Mouse (Mus musculus): ENCODE results near the gene Gramd1b. TPM values are rescaled to one million over a fixed set of nuclear protein-coding genes. Genes with fewer than 3 reads are reported as not detected.

Gene Gramd1b
- polyA plus RNA-seq, 1 experiment from 2014 or later: 4.9 TPM

- H3K4me2 ChIP-seq (ENCODE audit: low read depth, low read length): no peak overlapping the region
- no peak overlapping the region for H3K4me3 ChIP-seq (ENCODE audit: low read length)
- H3K4me1 ChIP-seq (ENCODE audit: control insufficient read depth, insufficient read depth, low read length): peaks cover 16% of the 10 kb centered on the region; the same call in 1 of the 2 replicates
- no peak for ATAC-seq
- H3K27me3 ChIP-seq (replicated peaks; ENCODE audit: control insufficient read depth, insufficient read depth, low read length): no peaks in the 10 kb centered on the region
- H3K36me3 ChIP-seq (ENCODE audit: control insufficient read depth, insufficient read depth, low read length): no peaks in the 10 kb centered on the region
- WGBS: 85% methylated on average over 6 of the region's 6 CpGs
- no peaks in the 10 kb centered on the region for H3K9me3 ChIP-seq (ENCODE audit: control insufficient read depth, low read length)
- no peak overlapping the region for H3K27ac ChIP-seq (ENCODE audit: low read length)
- no peak overlapping the region for H3K9ac ChIP-seq (ENCODE audit: low read depth, low read length)
These were observed 156.6 kb downstream of the Gramd1b start for GRCm38 (mm10) chr9:40374533-40374971.

GRCm38 (mm10) chr9:40374052-40374451 lies 157.1 kb downstream of the Gramd1b start:
- Histone ChIP-seq H3K9ac (ENCODE audit: low read depth, low read length) (no peak overlapping the region), H3K27me3 (replicated peaks; ENCODE audit: control insufficient read depth, insufficient read depth, low read length) (no peaks in the 10 kb centered on the region), H3K4me1 (ENCODE audit: control insufficient read depth, insufficient read depth, low read length) (peaks cover 18% of the 10 kb centered on the region; the same call in 1 of the 2 replicates), H3K4me3 (ENCODE audit: low read length) (no peak overlapping the region), H3K27ac (ENCODE audit: low read length) (no peak overlapping the region), H3K4me2 (ENCODE audit: low read depth, low read length) (no peak overlapping the region), H3K9me3 (ENCODE audit: control insufficient read depth, low read length) (no peaks in the 10 kb centered on the region), H3K36me3 (ENCODE audit: control insufficient read depth, insufficient read depth, low read length) (no peaks in the 10 kb centered on the region)
- ATAC-seq: no peak
- WGBS: 82% methylated on average over 11 of the region's 11 CpGs

DNA sequence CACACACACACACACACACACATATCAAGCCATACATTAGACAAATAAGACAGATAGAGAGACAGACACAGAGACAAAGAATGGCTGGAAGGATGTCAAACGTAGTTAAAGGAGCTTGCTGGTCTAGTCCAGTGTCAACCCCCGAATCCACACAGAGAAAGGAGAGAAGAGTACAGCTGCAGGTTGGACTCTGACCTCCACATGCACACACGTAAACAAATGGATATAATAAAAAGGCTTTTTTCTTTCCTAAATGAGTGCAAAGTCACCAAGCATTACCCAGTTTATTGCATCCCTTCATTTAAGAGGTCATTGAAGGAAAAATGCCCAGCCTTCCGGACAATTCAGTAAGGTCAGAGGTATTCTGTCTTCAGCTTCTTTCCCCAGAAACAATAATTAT lies 161.0 kb downstream of the Gramd1b start:
- no peak overlapping the region for H3K27ac ChIP-seq (ENCODE audit: low read length)
- H3K27me3 ChIP-seq (replicated peaks; ENCODE audit: control insufficient read depth, insufficient read depth, low read length): no peaks in the 10 kb centered on the region
- WGBS: 42% methylated on average over 4 of the region's 4 CpGs
- no peaks in the 10 kb centered on the region for H3K9me3 ChIP-seq (ENCODE audit: control insufficient read depth, low read length)
- H3K9ac ChIP-seq (ENCODE audit: low read depth, low read length): no peak overlapping the region
- peak; percentile 89 for ATAC-seq
- no peak overlapping the region for H3K4me3 ChIP-seq (ENCODE audit: low read length)
- H3K36me3 ChIP-seq (ENCODE audit: control insufficient read depth, insufficient read depth, low read length): no peaks in the 10 kb centered on the region
- no peak overlapping the region for H3K4me2 ChIP-seq (ENCODE audit: low read depth, low read length)
- 0 out of 2 replicates have a peak, but pooled peaks cover 10% of the 10 kb centered on the region for H3K4me1 ChIP-seq (ENCODE audit: control insufficient read depth, insufficient read depth, low read length)

DNA sequence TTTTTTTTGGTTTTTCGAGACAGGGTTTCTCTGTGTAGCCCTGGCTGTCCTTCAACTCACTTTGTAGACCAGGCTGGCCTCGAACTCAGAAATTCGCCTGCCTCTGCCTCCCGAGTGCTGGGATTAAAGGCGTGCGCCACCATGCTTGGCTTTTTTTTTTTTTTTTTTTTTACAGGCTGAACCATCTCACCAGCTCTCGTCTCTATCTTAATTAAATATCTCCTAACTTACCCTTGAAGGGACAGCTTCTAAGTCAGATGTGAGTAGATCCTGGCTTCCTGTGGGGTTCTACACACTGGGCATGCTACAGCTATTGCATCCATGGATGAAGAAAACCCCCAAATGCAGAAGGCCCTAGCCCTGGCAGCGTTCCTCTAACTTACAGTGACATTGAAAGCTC lies 164.4 kb downstream of the Gramd1b start:
- Histone ChIP-seq H3K4me1 (ENCODE audit: control insufficient read depth, insufficient read depth, low read length) (0 out of 2 replicates have a peak, but pooled peaks cover 10% of the 10 kb centered on the region), H3K9ac (ENCODE audit: low read depth, low read length) (no peak overlapping the region), H3K36me3 (ENCODE audit: control insufficient read depth, insufficient read depth, low read length) (no peaks in the 10 kb centered on the region), H3K4me3 (ENCODE audit: low read length) (no peak overlapping the region), H3K27ac (ENCODE audit: low read length) (no peak overlapping the region), H3K27me3 (replicated peaks; ENCODE audit: control insufficient read depth, insufficient read depth, low read length) (no peaks in the 10 kb centered on the region), H3K9me3 (ENCODE audit: control insufficient read depth, low read length) (no peaks in the 10 kb centered on the region), H3K4me2 (ENCODE audit: low read depth, low read length) (no peak overlapping the region)
- ATAC-seq: no peak
- 87% methylated on average over 8 of the region's 8 CpGs for WGBS

DNA sequence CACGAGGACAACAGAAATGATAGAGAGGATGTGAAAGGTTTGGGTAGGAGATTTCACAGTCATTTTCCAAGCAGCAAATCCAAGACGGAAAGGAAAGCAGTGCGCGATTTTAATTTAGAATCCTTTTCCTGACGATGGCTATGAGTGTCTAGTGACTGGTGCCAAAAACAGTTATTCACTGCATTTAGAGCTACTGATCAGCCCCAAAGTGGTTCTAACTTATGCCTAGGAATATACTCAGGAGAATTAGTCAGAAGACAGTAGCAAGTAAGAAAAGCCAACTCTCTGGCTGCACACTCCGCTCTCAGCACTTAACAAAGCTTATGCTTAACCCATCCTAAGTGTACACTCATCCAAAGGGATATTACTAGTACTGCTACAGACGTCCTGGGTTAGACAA lies 166.9 kb downstream of the Gramd1b start:
- H3K4me1 ChIP-seq (ENCODE audit: control insufficient read depth, insufficient read depth, low read length): 0 out of 2 replicates have a peak, but pooled peaks cover under 1% of the 10 kb centered on the region
- H3K9me3 ChIP-seq (ENCODE audit: control insufficient read depth, low read length): no peaks in the 10 kb centered on the region
- no peak overlapping the region for H3K4me3 ChIP-seq (ENCODE audit: low read length)
- no peak overlapping the region for H3K27ac ChIP-seq (ENCODE audit: low read length)
- no peaks in the 10 kb centered on the region for H3K27me3 ChIP-seq (replicated peaks; ENCODE audit: control insufficient read depth, insufficient read depth, low read length)
- no peaks in the 10 kb centered on the region for H3K36me3 ChIP-seq (ENCODE audit: control insufficient read depth, insufficient read depth, low read length)
- H3K4me2 ChIP-seq (ENCODE audit: low read depth, low read length): no peak overlapping the region
- WGBS: 77% methylated on average over 7 of the region's 7 CpGs
- H3K9ac ChIP-seq (ENCODE audit: low read depth, low read length): no peak overlapping the region
- no peak for ATAC-seq

DNA sequence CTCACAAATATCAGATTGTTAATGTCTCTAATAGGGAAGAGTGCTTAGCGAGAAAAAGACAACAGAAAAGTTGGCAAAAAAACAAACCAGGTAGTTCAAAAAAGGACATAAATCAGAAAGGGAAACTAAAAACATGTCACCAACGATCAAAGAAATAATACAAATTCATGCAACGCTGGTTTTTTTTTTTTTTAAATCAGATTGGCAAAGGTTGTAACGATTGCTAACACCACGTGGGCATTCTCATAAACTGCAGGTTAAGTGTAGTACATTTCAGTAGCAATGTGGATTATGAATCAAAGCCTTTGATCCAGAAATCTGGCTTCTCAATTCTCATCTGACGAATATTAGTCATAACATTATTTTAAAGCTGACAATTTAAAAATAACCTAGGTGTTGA lies 169.2 kb downstream of the Gramd1b start:
- Histone ChIP-seq H3K36me3 (ENCODE audit: control insufficient read depth, insufficient read depth, low read length) (no peaks in the 10 kb centered on the region), H3K4me1 (ENCODE audit: control insufficient read depth, insufficient read depth, low read length) (no peaks in the 10 kb centered on the region), H3K27me3 (replicated peaks; ENCODE audit: control insufficient read depth, insufficient read depth, low read length) (no peaks in the 10 kb centered on the region), H3K4me3 (ENCODE audit: low read length) (no peak overlapping the region), H3K9me3 (ENCODE audit: control insufficient read depth, low read length) (no peaks in the 10 kb centered on the region), H3K4me2 (ENCODE audit: low read depth, low read length) (no peak overlapping the region), H3K27ac (ENCODE audit: low read length) (no peak overlapping the region), H3K9ac (ENCODE audit: low read depth, low read length) (no peak overlapping the region)
- no peak for ATAC-seq
- WGBS: 77% methylated on average over 6 of the region's 6 CpGs

GRCm38 (mm10) chr9:40358408-40358896 lies 172.7 kb downstream of the Gramd1b start:
- H3K9ac ChIP-seq (ENCODE audit: low read depth, low read length): no peak overlapping the region
- no peaks in the 10 kb centered on the region for H3K36me3 ChIP-seq (ENCODE audit: control insufficient read depth, insufficient read depth, low read length)
- H3K4me2 ChIP-seq (ENCODE audit: low read depth, low read length): no peak overlapping the region
- no peaks in the 10 kb centered on the region for H3K9me3 ChIP-seq (ENCODE audit: control insufficient read depth, low read length)
- no peaks in the 10 kb centered on the region for H3K27me3 ChIP-seq (replicated peaks; ENCODE audit: control insufficient read depth, insufficient read depth, low read length)
- 73% methylated on average over 8 of the region's 8 CpGs for WGBS
- no peak overlapping the region for H3K27ac ChIP-seq (ENCODE audit: low read length)
- no peaks in the 10 kb centered on the region for H3K4me1 ChIP-seq (ENCODE audit: control insufficient read depth, insufficient read depth, low read length)
- H3K4me3 ChIP-seq (ENCODE audit: low read length): no peak overlapping the region
- no peak for ATAC-seq

DNA sequence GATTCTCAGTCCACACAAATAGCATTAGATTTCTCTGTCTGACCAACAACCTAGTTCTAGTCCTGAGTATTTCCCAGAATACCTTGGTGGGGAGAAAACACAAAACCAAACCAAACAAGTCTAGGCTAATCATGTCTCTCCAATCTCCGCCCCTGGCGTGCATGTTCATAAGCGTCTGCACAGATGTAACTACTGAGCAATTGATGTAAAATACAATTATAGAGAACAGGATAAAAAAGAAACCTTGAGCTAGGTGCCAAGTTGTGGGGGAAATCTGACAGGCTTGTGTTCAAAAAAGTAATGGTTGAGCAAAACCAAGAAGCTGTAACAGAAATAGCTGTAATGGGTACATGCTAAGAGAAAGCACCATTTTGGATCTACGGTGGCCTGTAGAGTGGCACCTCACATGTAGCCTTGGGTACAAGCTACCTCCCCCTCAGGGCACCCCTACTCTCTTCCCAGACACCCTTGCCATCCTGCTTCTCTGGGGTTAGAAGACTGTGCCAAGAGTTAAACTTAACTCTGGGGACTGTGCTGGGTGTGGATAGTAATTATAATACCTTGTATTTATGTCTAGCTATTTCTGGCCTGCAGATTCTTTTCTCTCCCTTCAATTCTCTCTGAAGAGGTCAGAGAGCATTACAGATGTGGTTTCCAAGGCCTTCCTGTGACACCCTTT lies 174.3 kb downstream of the Gramd1b start:
- no peak overlapping the region for H3K9ac ChIP-seq (ENCODE audit: low read depth, low read length)
- no peak overlapping the region for H3K4me2 ChIP-seq (ENCODE audit: low read depth, low read length)
- H3K27me3 ChIP-seq (replicated peaks; ENCODE audit: control insufficient read depth, insufficient read depth, low read length): no peaks in the 10 kb centered on the region
- H3K4me3 ChIP-seq (ENCODE audit: low read length): no peak overlapping the region
- no peak overlapping the region for H3K27ac ChIP-seq (ENCODE audit: low read length)
- ATAC-seq: no peak
- H3K4me1 ChIP-seq (ENCODE audit: control insufficient read depth, insufficient read depth, low read length): no peaks in the 10 kb centered on the region
- WGBS: 92% methylated on average over 4 of the region's 4 CpGs
- no peaks in the 10 kb centered on the region for H3K36me3 ChIP-seq (ENCODE audit: control insufficient read depth, insufficient read depth, low read length)
- H3K9me3 ChIP-seq (ENCODE audit: control insufficient read depth, low read length): no peaks in the 10 kb centered on the region

GRCm38 (mm10) chr9:40356368-40356767 lies 174.8 kb downstream of the Gramd1b start:
- Histone ChIP-seq H3K9me3 (ENCODE audit: control insufficient read depth, low read length) (no peaks in the 10 kb centered on the region), H3K9ac (ENCODE audit: low read depth, low read length) (no peak overlapping the region), H3K4me2 (ENCODE audit: low read depth, low read length) (no peak overlapping the region), H3K36me3 (ENCODE audit: control insufficient read depth, insufficient read depth, low read length) (no peaks in the 10 kb centered on the region), H3K4me3 (ENCODE audit: low read length) (no peak overlapping the region), H3K27me3 (replicated peaks; ENCODE audit: control insufficient read depth, insufficient read depth, low read length) (no peaks in the 10 kb centered on the region), H3K27ac (ENCODE audit: low read length) (no peak overlapping the region), H3K4me1 (ENCODE audit: control insufficient read depth, insufficient read depth, low read length) (no peaks in the 10 kb centered on the region)
- no peak for ATAC-seq
- 85% methylated on average over 5 of the region's 5 CpGs for WGBS

- no peak for ATAC-seq
- Histone ChIP-seq H3K27ac (ENCODE audit: low read length) (no peak overlapping the region), H3K9me3 (ENCODE audit: control insufficient read depth, low read length) (no peaks in the 10 kb centered on the region), H3K4me2 (ENCODE audit: low read depth, low read length) (no peak overlapping the region), H3K9ac (ENCODE audit: low read depth, low read length) (no peak overlapping the region), H3K27me3 (replicated peaks; ENCODE audit: control insufficient read depth, insufficient read depth, low read length) (no peaks in the 10 kb centered on the region), H3K4me1 (ENCODE audit: control insufficient read depth, insufficient read depth, low read length) (no peaks in the 10 kb centered on the region), H3K4me3 (ENCODE audit: low read length) (no peak overlapping the region), H3K36me3 (ENCODE audit: control insufficient read depth, insufficient read depth, low read length) (no peaks in the 10 kb centered on the region)
- WGBS: 94% methylated on average over 8 of the region's 8 CpGs
These were observed 175.8 kb downstream of the Gramd1b start for GRCm38 (mm10) chr9:40355406-40355805.
